Mouse (Mus musculus) lung, postnatal 4 days (tissue): Measurements from ENCODE around the gene Grcc10.

Source experiments
- DNase-seq, 2 experiments: peaks; one replicate each; pipeline ENCODE4 v3.0.0; 2021

Gene Grcc10

DNA sequence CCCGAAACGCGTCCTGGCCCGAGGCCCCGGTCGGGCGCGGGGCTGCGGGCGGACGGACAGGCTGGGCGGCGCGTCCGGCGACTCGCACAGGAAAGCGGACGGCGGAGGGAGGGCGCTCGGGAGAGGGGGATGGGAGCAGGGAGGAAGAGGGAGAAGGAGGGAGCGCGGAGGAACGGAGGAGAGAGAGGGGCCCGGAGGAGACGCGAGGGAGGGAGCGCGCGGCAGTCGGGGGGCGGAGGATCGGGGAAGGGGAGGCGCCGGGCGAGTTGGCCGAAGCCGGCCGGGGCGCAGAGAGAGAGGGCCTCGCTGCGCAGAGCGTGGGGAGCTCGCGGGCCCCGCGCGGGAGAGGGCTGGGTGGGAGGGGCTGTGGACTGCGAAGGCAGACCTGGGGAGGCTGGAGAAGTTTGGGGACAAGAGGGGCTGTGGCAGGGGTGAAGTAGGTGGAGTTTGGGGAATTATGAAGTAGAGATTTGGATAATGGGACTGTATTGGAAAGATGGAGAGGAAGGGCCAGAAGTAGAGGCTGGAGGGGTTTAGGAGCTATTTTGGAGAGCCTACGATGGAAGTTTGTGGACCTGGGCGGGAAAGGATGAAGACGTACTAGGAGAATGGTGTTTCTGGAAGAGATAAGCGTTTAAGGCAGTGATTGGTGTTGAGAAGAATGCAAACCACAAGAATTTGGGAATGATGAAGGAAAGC lies 15.6 kb upstream of the Grcc10 start:
- DNase-seq, result peak; percentile 89 to 92

DNA sequence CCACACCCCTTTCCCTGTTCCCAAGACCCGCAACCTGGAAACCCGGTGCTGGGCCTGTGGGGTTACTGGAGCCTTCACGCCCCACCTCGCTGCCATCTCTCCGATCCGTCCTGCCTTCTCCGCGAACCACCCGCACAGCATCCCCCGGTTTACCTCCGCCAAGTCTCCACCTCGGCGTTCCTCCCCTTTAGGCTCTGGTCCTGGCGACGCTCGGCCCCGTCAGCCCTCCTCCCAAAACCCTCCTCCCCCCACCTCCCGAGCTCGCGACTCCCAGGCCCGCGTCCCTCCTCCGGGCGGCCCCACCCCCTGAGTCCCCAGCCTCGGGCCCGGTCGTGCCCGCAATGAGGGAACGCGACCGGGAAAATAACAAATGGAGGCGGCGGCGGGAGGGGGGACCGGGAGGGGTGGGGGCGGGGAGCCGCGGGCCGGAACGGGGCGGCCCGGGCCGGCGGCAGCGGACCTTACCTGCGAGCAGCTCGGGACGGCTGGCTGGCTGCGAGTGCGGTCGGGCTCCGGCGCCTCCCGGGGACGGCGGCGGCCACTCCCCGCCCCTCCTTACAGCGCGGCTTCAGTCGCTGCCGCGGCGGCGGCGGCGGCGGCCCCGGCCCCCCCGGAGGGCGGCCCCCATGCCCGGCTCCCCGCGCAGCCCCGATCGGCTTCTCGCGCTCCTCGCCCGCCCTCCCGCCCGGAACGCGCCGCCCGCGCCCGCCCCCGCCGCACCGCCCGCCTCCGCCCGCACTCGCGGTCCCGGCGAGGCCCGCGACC lies 14.8 kb upstream of the Grcc10 start, which contains the start of the genes Gm45234 and Atn1:
Gene Gm45234 (minus strand): TSS at position 191 of the 765 bp plus-strand sequence.
Gene Atn1 (minus strand): TSS at position 694 of the 765 bp plus-strand sequence.
- peak; percentile 80 to 85 for DNase-seq

DNA sequence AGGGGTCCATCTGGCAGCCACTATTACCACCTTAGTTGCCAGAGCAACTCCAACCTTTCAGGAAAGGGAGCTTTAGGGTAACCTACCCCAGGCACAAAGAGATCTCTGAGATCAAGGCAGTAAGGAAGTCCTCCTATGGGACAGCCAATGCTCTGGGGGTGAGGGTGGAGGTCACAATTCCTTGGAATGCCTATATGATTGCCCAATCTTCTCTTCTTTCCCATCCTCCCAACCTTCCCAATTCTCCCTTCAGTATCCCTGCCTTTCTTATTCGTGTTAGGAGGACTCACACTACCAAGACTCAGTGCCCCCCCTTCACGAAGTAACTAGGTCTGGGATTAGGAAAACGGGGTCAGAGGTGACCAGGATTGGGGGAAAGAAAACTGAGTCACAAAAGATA lies 14.1 kb upstream of the Grcc10 start:
- DNase-seq, result no peak

DNA sequence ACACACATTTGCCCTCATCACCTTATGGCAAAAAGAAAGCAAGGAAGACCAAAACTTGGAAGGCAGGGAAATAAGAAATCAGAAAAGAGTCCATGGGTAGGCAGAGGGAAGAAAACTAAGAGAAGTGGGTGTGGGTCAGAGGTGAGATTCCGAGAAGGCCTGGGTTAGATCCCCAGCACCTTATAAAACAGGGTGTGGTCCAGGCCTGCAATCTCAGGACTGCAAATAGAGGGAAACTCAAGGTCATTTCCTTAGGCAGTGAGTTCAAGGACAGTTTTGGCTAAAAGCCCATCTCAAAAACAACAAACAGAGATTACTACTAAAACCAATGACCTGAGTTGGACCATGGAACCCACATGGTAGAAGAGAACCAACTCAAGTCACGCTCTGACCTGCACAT lies 12.7 kb upstream of the Grcc10 start:
- no peak for DNase-seq

DNA sequence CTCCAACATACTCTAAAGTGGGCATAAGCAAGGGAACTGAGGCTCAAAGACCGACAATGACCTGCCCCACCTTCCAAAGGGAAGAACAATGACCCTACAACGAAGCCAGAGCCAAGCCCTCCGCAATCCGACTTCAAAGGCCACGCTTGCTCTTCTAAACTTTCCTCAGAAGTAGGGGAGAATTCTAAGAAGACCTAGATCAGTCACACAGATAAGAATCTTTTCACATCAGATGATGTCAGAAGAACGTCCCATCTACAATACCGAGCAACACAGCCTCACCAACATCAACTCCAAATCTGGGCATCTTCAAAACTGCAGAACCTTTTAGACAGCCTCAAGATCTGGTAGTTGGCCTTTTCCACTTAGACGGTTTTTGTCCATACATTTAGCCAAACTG lies 9.2 kb upstream of the Grcc10 start:
- no peak for DNase-seq

DNA sequence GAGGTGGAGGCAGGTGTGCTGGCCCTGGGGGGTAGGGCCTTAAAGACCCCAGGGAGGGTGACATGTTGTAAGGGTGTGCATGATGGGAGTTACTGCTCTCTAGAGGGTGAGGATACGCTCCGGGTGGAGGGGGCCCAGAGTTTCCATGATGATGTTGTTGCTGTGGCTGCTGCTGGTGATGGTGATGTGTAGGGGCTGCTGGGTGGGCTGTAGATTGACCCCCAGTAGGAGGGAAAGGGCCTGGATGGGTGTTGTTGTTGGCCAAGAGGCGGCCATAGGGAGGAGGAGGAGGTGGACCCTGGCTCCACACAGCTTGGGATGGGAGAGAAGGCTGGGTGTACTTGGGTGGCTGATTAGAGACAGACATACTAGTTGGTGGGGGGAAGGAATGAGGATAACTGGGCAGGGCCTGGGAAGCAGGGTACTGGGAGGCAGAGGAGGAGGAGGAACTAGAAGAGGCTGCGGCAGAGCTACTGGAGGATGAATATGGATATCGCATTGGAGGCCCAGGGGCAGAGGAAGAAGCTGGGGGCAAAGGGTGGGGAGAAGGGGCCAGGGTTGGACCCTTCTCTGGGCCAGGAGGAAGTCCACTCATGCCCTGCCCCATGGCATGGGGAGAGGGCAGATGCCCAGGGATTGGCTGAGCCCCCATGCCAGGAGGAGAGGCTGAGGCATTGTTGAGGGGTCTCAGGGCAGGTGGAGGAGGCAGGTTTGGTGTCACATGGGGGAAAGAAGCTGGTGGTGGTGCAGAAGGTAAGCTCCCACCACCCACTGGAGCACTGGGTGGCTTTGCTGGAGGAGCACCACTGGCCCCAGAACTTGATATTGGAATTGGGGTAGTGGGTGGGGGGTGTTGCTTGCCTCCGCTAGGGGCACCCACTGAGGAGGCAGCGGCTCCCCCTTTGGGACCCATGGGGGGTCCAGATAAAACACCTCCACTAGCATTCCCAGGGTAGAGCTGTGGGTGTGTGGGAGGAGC lies 5.8 kb upstream of the Grcc10 start:
- no peak for DNase-seq

DNA sequence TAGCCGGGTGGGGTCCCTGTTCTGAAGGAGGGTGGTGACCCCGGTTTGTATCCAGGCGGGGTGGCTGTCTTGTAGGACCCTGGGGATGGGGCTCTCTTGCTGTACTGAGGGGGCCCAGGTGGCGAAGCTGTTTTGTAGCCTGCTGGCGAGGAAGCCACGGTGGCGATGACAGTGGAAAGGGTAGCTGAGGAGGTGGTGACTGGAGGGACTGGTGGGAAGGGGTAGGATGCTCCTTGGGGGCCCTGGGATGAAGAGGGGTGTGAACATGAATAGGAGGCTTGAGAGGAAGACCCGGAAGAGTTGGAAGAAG lies 5.1 kb upstream of the Grcc10 start:
- DNase-seq, result no peak

DNA sequence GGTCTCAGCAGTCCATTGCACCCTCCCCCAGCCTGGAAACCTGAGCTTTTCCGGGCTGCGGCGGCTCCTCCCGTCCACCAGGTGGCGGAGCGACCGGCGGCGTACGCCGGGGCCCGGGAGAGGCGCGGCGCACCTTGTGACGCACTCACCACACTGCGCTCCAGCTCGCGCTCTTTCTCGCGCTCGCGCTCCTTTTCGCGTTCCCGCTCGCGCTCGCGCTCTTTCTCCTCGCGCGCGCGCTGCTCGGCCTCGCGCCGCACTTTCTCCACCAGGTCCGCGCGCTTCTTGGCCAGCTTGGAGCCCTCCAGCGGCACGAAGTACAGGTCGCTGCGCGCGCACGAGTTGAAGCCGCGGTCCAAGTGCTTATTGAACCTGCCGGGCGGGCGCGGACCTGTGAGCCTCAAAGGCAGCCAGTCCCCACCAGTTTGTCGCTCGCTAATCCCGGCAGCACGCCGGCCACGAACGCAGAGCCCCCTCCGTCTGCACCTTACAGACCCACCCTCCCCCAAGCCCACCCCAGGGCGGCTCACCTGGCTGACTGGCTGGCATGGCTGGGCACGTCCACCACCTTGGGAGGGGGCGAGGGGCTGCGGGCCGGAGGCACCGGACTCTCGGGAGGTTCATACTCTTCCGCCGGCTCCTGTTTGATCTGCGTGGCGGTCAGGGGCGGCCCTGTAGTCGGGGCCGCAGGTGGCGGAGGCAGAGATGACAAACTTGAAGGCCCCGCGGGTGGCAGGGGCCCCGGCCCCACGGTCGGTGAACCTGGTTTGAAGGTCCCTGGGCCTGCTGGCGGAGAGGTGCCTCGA lies 4.5 kb upstream of the Grcc10 start:
- DNase-seq, result peak; percentile 96 to 97

DNA sequence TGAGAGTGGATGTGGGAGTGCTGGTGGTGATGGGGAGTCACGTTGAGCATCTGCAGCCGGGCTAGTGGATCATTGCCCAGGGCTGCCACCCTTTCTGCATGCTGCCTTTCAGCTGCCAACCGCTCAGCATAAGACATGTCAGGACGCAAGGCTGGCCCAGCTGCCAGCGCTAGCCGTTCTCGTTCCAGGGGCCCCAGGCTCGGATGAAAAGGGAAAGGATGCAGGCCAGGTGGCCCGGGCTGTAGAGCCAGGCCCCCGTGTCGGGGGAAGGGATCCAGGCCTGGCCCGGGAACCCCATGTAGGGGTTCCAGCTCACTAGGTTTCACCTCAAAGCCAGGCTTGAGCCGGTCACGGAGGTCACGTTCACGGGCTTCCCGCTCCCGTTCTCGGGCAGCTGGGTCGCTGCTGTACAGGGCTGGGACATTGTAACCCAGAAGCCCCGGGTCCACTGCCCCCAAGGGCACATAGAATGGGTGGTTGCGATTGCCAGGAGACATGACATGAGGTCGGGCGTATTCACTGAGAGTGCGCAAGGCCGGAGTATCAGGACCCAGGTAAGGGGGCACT lies 3.7 kb upstream of the Grcc10 start:
- peak in 1 of 2 experiments; percentile 40 for DNase-seq

DNA sequence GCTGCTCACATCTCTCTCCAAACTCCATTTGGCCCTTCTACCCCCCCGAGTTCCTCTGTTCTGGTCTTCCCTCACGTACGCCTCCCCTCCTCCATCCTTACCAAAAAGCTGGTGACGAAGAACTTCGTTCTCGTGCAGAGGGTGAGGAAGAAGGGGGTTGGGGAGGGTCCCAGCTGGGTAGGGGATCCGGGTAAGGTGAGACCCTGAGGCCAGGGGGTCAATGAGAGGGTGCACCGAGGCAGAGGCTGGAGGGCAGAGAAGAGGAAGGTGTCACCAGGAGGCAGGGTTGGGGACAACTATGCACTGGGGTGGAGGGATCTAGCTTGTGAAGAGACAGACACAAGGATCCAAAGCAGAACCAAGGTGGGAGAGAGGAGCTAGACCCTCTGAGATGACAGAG lies 2.5 kb upstream of the Grcc10 start:
- DNase-seq, result no peak

DNA sequence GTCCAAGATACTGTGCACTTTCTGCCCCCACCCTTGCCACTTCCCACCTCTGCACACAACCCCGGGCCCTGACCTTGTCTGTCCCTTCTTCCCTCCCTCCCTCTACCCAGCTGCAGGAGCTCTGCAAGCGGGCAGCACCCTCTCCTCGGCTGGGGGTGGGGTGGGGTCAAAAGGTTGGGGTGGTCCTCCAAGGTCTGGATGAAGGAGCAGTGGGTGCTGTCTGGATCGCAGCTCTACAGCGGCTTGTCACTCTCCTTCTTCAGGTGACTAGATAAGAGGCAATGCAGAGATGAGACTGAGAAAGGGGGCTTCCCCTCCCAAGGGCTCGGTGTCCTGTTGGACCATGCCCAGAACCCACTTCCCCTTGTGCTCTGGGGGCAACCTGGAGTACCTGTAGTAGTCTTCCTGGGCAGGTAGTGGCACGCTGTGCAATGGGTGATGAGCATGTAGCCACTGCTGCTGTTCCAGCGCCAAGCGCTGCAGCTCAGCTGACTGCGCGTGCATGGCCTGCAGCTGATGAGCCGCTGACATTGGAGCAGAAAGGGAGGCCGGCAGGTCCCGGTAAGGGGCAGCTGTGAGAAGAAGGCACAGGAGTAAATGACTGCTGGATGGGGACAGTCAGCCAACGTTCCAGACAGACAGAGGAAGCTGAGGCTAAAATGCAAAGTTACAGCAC lies 1.8 kb upstream of the Grcc10 start:
- no peak for DNase-seq

DNA sequence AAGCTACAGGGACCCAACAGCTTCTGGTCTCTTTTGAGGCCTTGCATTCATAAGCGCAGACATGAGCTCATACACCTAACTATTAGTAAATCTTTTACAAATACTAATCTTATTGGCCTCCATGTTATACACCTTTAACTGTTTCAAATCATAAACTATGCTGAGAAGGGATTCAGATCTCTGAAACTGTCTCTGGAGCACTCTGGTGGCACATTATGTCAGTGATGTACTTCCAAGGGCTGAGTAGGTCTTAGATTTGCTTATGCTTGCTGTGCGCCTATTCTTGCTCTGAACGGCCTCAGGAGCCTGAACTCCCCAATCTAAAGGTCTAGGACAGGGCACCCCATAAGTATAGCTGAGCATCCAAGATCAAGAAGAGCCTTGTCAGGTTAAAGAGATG lies 668 bp upstream of the Grcc10 start:
- no peak for DNase-seq

DNA sequence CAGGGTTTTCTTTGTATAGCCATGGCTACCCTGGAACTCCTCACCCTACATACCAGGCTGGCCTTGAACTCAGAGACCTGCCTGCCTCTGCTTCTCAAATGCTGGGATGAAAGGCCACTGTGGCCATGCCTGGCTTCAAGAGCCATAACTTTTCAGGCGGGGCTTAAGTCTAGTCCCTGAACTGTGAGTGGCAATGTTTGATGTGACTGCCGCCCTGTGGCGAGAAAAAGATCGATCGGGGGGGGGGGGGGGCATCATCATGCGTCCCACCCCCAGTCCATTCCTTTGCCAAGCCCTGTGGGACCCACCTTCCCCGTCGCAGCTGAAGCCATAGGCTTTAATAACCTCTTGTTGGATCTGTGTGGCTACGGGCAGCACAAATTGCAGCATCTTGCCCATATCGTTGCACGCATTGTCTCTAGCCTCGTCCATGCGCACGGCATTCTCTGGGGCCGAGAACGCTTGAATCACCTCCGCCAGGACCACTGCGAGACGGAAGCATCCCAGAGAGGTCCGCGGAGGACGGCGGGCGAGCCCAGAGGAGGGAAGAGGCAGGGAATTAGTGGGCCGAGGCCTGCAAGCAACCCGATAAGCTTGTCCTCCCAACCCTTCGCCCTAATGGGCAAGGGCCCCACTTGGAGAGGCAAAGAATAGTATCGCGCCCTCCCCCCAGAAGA lies 825 bp downstream of the Grcc10 start:
- DNase-seq, result no peak

DNA sequence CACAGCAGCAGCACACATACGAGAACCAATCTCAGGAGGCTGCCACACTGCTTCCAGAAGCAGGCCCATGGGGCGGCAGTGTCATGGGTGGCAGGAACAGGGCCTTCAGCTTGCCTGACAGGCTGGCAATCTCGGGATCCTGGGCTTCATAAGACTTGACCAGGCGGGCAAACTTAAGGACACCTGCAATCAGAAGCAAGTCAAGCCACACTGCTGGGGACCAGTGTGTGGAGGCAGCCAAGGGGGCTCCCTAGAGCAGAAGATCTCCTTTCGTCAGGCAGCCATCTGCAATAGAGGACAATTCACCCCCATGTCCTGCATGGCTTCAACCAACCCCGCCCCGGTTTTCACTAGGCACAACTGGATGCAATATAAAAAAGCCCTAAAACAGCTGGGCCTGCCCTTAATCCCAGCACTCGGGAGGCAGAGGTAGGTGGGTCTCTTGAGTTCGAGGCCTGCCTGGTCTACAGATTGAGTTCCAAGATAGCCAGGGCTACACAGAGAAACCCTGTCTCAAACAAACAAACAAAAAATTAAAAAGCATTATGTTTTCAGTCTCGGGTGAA lies 1.9 kb downstream of the Grcc10 start:
- no peak for DNase-seq

DNA sequence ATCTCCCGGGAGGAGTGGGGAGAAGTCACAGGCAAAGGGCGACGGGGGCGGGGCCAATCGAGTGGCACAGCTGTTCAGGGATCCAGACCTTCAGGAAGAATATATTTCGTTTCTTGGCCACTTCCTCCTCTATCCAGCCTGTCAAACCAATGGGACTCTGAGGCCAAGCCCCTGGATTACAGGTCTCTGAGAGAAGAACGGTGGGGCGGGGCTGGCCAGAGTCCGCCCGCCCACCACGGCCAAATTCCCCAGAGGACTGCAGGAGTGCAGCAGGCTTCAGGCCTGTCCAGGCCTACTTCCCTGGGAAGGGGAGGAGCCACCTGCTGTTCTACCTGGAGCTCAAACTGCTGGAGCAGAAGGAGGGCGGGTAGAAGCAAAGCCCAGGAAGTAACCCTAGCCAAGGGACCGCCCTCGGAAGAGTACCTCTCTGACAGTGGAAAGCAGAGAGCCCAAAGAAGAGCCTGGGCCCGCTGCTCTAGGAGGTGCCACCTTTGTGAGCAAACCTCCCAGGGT lies 2.6 kb downstream of the Grcc10 start, which contains the start of gene Ptpn6:
Gene Ptpn6 (minus strand): TSS at position 204 of the 513 bp plus-strand sequence.
- DNase-seq, result peak; percentile 85 to 93

DNA sequence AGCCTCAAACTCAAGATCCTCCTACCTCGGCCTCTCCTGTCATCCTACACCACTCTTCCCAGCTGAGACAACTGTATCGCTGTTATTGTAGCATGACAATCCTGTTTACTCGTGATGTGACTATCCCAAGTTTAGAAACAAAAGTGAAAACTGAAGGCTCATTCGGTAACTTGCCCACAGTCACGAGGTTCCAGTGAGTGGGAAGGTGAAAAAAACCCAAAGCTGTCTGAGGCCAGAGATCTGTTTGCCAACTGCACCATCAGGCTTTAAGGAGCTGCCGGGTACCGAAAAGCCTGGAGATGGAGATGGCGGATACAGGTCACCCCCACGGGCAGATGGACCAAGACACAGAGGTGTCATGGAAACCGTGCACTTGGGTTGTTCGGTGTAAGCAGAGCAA lies 4.1 kb downstream of the Grcc10 start:
- no peak for DNase-seq

DNA sequence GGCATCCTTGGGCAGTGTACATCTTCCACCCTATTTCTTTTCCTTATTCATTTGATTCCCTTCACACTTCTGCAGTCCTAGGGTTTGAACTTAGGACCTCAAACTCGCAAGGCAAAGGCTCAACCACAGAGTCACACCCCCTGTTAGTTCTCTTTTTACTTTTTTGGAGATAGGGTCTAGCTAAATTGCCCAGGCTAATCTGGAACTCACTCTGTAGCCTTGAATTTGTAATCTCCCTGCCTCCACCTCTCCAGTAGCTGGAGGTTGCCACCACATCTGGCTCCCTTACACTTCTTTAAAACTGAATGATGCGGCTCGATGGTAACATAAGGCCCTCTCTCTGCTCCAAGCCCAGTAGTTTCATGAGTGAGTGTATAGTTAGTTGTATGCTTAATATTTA lies 6.8 kb downstream of the Grcc10 start:
- no peak for DNase-seq

DNA sequence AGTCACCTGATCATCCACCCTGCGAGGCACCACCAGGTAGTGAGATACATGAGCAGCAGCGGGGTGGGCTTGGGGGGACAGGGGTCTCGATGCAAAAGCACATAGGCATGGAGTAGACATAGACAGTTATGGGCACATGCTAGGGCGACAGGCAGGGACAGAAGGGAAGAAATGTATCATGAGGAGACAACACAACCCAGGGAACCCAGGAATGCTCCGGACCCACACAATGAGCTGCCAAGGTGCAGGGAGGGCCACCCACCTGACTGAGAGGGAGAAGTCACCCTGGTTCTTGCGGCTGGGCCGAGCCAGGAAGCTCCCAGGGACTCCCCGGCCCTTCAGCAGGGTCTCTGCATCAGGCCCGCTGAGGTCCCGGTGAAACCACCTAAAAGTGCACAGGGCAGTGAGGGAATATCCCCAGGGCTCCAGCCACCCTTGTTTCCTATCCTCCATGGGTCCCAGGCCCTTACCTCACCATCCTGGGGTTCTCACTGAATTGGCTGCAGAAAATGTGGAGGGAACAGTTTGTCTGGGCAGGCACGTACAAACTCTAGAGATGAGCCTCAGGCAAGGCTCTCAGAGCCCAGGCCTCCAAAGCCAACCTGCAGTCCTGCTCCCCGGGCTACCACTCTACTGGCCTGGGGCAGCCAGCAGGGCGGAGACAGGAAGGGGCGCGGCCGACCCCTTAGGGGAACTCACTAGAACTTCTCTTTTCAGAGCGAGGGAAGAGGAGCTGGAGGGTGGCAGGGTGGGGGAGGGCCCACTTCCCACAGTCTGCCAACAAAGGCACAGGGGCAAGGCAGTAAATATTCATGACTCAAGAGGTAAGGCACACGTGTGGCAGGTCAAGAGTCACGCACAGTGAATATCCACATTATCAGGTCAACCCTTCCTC lies 8.5 kb downstream of the Grcc10 start:
- DNase-seq, result peak; percentile 81 to 85

DNA sequence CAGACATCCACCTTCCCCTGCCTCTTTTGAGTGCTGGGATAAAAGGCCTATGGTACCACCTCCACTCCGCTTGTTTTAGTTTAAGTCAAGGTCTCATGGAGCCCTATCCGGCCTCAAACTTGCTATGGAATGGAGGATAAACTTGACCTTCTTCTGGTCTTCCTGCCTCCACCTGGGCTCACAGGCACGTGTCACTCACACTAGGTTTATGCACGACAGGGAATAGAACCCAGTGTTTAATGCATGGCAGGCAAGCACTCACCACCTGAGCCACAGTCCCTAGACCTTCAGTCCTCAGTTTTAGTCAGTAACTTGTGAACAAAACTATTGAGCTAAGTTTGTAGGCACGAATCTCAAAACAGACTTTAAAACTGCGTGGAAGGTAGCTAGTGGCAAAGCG lies 10.1 kb downstream of the Grcc10 start:
- no peak for DNase-seq
